Mouse (Mus musculus) Muller cell, postnatal 12 days (primary cell): ENCODE measurements at regions not wholly inside any gene's neighbourhood (a gene's known extent, or its start where the extent isn't known, plus 50 kb on each side); places are given as distances from the start of the nearest gene placed in this dataset.

ENCODE experiments used
- DNase-seq: peaks from one replicate; pipeline ENCODE4 v3.0.0-alpha.2; 2015; ENCODE audit errors: inconsistent ontology term

GRCm38 (mm10) chr1:25996685-25997084, 167.2 kb upstream of the Adgrb3 start:
- peak; percentile 55 for DNase-seq
